Mouse (Mus musculus): Measurements from ENCODE around the gene Itgb8. TPM values are rescaled to one million over a fixed set of nuclear protein-coding genes. Genes with fewer than 3 reads are reported as not detected.

The Itgb8 gene
- polyA plus RNA-seq, 1 experiment from 2014 or later, result 7.8 TPM

GRCm38 (mm10) chr12:119206711-119207463 lies 31.7 kb downstream of the Itgb8 start:
- Histone ChIP-seq H3K9me3 (replicated peaks; ENCODE audit: control insufficient read depth, low read length) (no peaks in the 10 kb centered on the region), H3K4me1 (ENCODE audit: control insufficient read depth, insufficient read depth, low read length) (no peaks in the 10 kb centered on the region), H3K4me3 (ENCODE audit: low read depth, low read length) (no peak overlapping the region), H3K9ac (replicated peaks; ENCODE audit: low read length) (no peak overlapping the region), H3K36me3 (replicated peaks; ENCODE audit: control insufficient read depth, insufficient read depth, low read depth, low read length) (no peaks in the 10 kb centered on the region), H3K27me3 (ENCODE audit: control insufficient read depth, insufficient read depth, low read length) (no peaks in the 10 kb centered on the region), H3K27ac (replicated peaks; ENCODE audit: low read depth, low read length) (no peak overlapping the region), H3K4me2 (ENCODE audit: low read depth, low read length) (no peak overlapping the region)
- DNase-seq (ENCODE audit: low spot score) (no peak), ATAC-seq (replicated peaks; ENCODE audit: insufficient number of reproducible peaks, low FRiP score, low TSS enrichment, low read depth) (no peak)
- WGBS, result 82% methylated on average over 6 of the region's 6 CpGs

GRCm38 (mm10) chr12:119204411-119204810 lies 34.2 kb downstream of the Itgb8 start:
- WGBS, result 67% methylated on average over 2 of the region's 2 CpGs

GRCm38 (mm10) chr12:119202766-119203165 lies 35.8 kb downstream of the Itgb8 start:
- H3K9ac ChIP-seq (replicated peaks; ENCODE audit: low read length), result no peak overlapping the region
- no peaks in the 10 kb centered on the region for H3K9me3 ChIP-seq (replicated peaks; ENCODE audit: control insufficient read depth, low read length)
- 48% methylated on average over 2 of the region's 2 CpGs for WGBS
- no peaks in the 10 kb centered on the region for H3K36me3 ChIP-seq (replicated peaks; ENCODE audit: control insufficient read depth, insufficient read depth, low read depth, low read length)
- H3K27me3 ChIP-seq (ENCODE audit: control insufficient read depth, insufficient read depth, low read length), result no peaks in the 10 kb centered on the region
- H3K27ac ChIP-seq (replicated peaks; ENCODE audit: low read depth, low read length), result no peak overlapping the region
- H3K4me3 ChIP-seq (ENCODE audit: low read depth, low read length), result no peak overlapping the region
- no peak for ATAC-seq (replicated peaks; ENCODE audit: insufficient number of reproducible peaks, low FRiP score, low TSS enrichment, low read depth)
- no peak overlapping the region for H3K4me2 ChIP-seq (ENCODE audit: low read depth, low read length)
- peak; percentile 63 for DNase-seq (ENCODE audit: low spot score)
- H3K4me1 ChIP-seq (ENCODE audit: control insufficient read depth, insufficient read depth, low read length), result no peaks in the 10 kb centered on the region

More at GRCm38 (mm10) chr12:119204411-119204810, 34.2 kb downstream of the Itgb8 start:
- Histone ChIP-seq H3K4me1 (ENCODE audit: control insufficient read depth, insufficient read depth, low read length) (no peaks in the 10 kb centered on the region), H3K9ac (replicated peaks; ENCODE audit: low read length) (no peak overlapping the region), H3K27me3 (ENCODE audit: control insufficient read depth, insufficient read depth, low read length) (no peaks in the 10 kb centered on the region), H3K9me3 (replicated peaks; ENCODE audit: control insufficient read depth, low read length) (no peaks in the 10 kb centered on the region), H3K27ac (replicated peaks; ENCODE audit: low read depth, low read length) (no peak overlapping the region), H3K36me3 (replicated peaks; ENCODE audit: control insufficient read depth, insufficient read depth, low read depth, low read length) (no peaks in the 10 kb centered on the region), H3K4me2 (ENCODE audit: low read depth, low read length) (no peak overlapping the region), H3K4me3 (ENCODE audit: low read depth, low read length) (no peak overlapping the region)
- DNase-seq (ENCODE audit: low spot score) (no peak), ATAC-seq (replicated peaks; ENCODE audit: insufficient number of reproducible peaks, low FRiP score, low TSS enrichment, low read depth) (no peak)

GRCm38 (mm10) chr12:119195145-119195544 lies 43.5 kb downstream of the Itgb8 start:
- Histone ChIP-seq H3K27ac (replicated peaks; ENCODE audit: low read depth, low read length) (no peak overlapping the region), H3K9me3 (replicated peaks; ENCODE audit: control insufficient read depth, low read length) (no peaks in the 10 kb centered on the region), H3K4me2 (ENCODE audit: low read depth, low read length) (no peak overlapping the region), H3K4me3 (ENCODE audit: low read depth, low read length) (no peak overlapping the region), H3K36me3 (replicated peaks; ENCODE audit: control insufficient read depth, insufficient read depth, low read depth, low read length) (no peaks in the 10 kb centered on the region), H3K9ac (replicated peaks; ENCODE audit: low read length) (no peak overlapping the region), H3K27me3 (ENCODE audit: control insufficient read depth, insufficient read depth, low read length) (no peaks in the 10 kb centered on the region), H3K4me1 (ENCODE audit: control insufficient read depth, insufficient read depth, low read length) (no peaks in the 10 kb centered on the region)
- DNase-seq (ENCODE audit: low spot score), result no peak
- no peak for ATAC-seq (replicated peaks; ENCODE audit: insufficient number of reproducible peaks, low FRiP score, low TSS enrichment, low read depth)

GRCm38 (mm10) chr12:119189814-119190213 lies 48.8 kb downstream of the Itgb8 start:
- 78% methylated on average over 8 of the region's 8 CpGs for WGBS
- Histone ChIP-seq H3K4me1 (ENCODE audit: control insufficient read depth, insufficient read depth, low read length) (no peaks in the 10 kb centered on the region), H3K4me3 (ENCODE audit: low read depth, low read length) (no peak overlapping the region), H3K27me3 (ENCODE audit: control insufficient read depth, insufficient read depth, low read length) (no peaks in the 10 kb centered on the region), H3K36me3 (replicated peaks; ENCODE audit: control insufficient read depth, insufficient read depth, low read depth, low read length) (no peaks in the 10 kb centered on the region), H3K4me2 (ENCODE audit: low read depth, low read length) (no peak overlapping the region), H3K9me3 (replicated peaks; ENCODE audit: control insufficient read depth, low read length) (no peaks in the 10 kb centered on the region), H3K27ac (replicated peaks; ENCODE audit: low read depth, low read length) (no peak overlapping the region), H3K9ac (replicated peaks; ENCODE audit: low read length) (no peak overlapping the region)
- ATAC-seq (replicated peaks; ENCODE audit: insufficient number of reproducible peaks, low FRiP score, low TSS enrichment, low read depth) (no peak), DNase-seq (ENCODE audit: low spot score) (no peak)

GRCm38 (mm10) chr12:119185441-119185840 lies 53.2 kb downstream of the Itgb8 start:
- ATAC-seq (replicated peaks; ENCODE audit: insufficient number of reproducible peaks, low FRiP score, low TSS enrichment, low read depth) (no peak), DNase-seq (ENCODE audit: low spot score) (peak; percentile 38)
- no peak overlapping the region for H3K4me3 ChIP-seq (ENCODE audit: low read depth, low read length)
- H3K9ac ChIP-seq (replicated peaks; ENCODE audit: low read length), result no peak overlapping the region
- H3K4me1 ChIP-seq (ENCODE audit: control insufficient read depth, insufficient read depth, low read length), result no peaks in the 10 kb centered on the region
- H3K9me3 ChIP-seq (replicated peaks; ENCODE audit: control insufficient read depth, low read length), result no peaks in the 10 kb centered on the region
- no peak overlapping the region for H3K4me2 ChIP-seq (ENCODE audit: low read depth, low read length)
- H3K27ac ChIP-seq (replicated peaks; ENCODE audit: low read depth, low read length), result no peak overlapping the region
- H3K27me3 ChIP-seq (ENCODE audit: control insufficient read depth, insufficient read depth, low read length), result no peaks in the 10 kb centered on the region
- WGBS, result 65% methylated on average over 1 of the region's 1 CpGs
- no peaks in the 10 kb centered on the region for H3K36me3 ChIP-seq (replicated peaks; ENCODE audit: control insufficient read depth, insufficient read depth, low read depth, low read length)

GRCm38 (mm10) chr12:119182215-119182924 lies 56.2 kb downstream of the Itgb8 start:
- no peak overlapping the region for H3K4me2 ChIP-seq (ENCODE audit: low read depth, low read length)
- no peak for DNase-seq (ENCODE audit: low spot score)
- no peak overlapping the region for H3K27ac ChIP-seq (replicated peaks; ENCODE audit: low read depth, low read length)
- no peaks in the 10 kb centered on the region for H3K27me3 ChIP-seq (ENCODE audit: control insufficient read depth, insufficient read depth, low read length)
- no peaks in the 10 kb centered on the region for H3K4me1 ChIP-seq (ENCODE audit: control insufficient read depth, insufficient read depth, low read length)
- H3K9me3 ChIP-seq (replicated peaks; ENCODE audit: control insufficient read depth, low read length), result no peaks in the 10 kb centered on the region
- H3K9ac ChIP-seq (replicated peaks; ENCODE audit: low read length), result no peak overlapping the region
- ATAC-seq (replicated peaks; ENCODE audit: insufficient number of reproducible peaks, low FRiP score, low TSS enrichment, low read depth), result no peak
- 70% methylated on average over 2 of the region's 2 CpGs for WGBS
- no peak overlapping the region for H3K4me3 ChIP-seq (ENCODE audit: low read depth, low read length)
- no peaks in the 10 kb centered on the region for H3K36me3 ChIP-seq (replicated peaks; ENCODE audit: control insufficient read depth, insufficient read depth, low read depth, low read length)

GRCm38 (mm10) chr12:119176017-119176416 lies 62.6 kb downstream of the Itgb8 start:
- Histone ChIP-seq H3K4me2 (ENCODE audit: low read depth, low read length) (no peak overlapping the region), H3K4me3 (ENCODE audit: low read depth, low read length) (no peak overlapping the region), H3K27me3 (ENCODE audit: control insufficient read depth, insufficient read depth, low read length) (no peaks in the 10 kb centered on the region), H3K4me1 (ENCODE audit: control insufficient read depth, insufficient read depth, low read length) (no peaks in the 10 kb centered on the region), H3K9me3 (replicated peaks; ENCODE audit: control insufficient read depth, low read length) (no peaks in the 10 kb centered on the region), H3K9ac (replicated peaks; ENCODE audit: low read length) (no peak overlapping the region), H3K27ac (replicated peaks; ENCODE audit: low read depth, low read length) (no peak overlapping the region), H3K36me3 (replicated peaks; ENCODE audit: control insufficient read depth, insufficient read depth, low read depth, low read length) (no peaks in the 10 kb centered on the region)
- no peak for ATAC-seq (replicated peaks; ENCODE audit: insufficient number of reproducible peaks, low FRiP score, low TSS enrichment, low read depth)
- no peak for DNase-seq (ENCODE audit: low spot score)
- 84% methylated on average over 2 of the region's 2 CpGs for WGBS

Data from embryonic facial prominence, embryonic 11.5 days (tissue).